Mouse (Mus musculus) small intestine, adult 2 months (tissue): ENCODE measurements at regions not wholly inside any gene's neighbourhood (a gene's known extent, or its start where the extent isn't known, plus 50 kb on each side); places are given as distances from the start of the nearest gene placed in this dataset.

Experiments
- H3K27ac ChIP-seq: fragments of 200-500 bp; 2 replicates; pipeline ENCODE4 v1.5.1; 2012; ENCODE audit warnings: low read depth, low read length, control low read depth, inconsistent platforms; ENCODE audit not compliant: insufficient read depth
- H3K27me3 ChIP-seq: fragments of 200-500 bp; 2 replicates; pipeline ENCODE4 v1.6.1; 2012; ENCODE audit warnings: mild to moderate bottlenecking, moderate library complexity, low read length, inconsistent platforms; ENCODE audit not compliant: control insufficient read depth, insufficient read depth
- H3K36me3 ChIP-seq: fragments of 200-500 bp; 2 replicates; pipeline ENCODE4 v1.6.1; 2012; ENCODE audit warnings: mild to moderate bottlenecking, low read length, control low read depth, inconsistent platforms; ENCODE audit not compliant: control insufficient read depth, insufficient read depth
- H3K4me1 ChIP-seq: fragments of 200-500 bp; 2 replicates; pipeline ENCODE4 v1.6.1; 2012; ENCODE audit warnings: low read length, inconsistent platforms, mixed read lengths; ENCODE audit not compliant: control insufficient read depth, insufficient read depth, insufficient read length
- H3K4me3 ChIP-seq: fragments of 200-500 bp; 2 replicates; pipeline ENCODE4 v1.5.1; 2012; ENCODE audit warnings: low read depth, mild to moderate bottlenecking, control low read depth, inconsistent platforms, low read length, moderate library complexity
- CTCF ChIP-seq: fragments of 200-500 bp; IDR thresholded peaks from 2 replicates; pipeline ENCODE4 v1.5.1; 2012; ENCODE audit warnings: low read depth, mild to moderate bottlenecking, control low read depth, inconsistent platforms, low read length, moderate library complexity, mixed read lengths; ENCODE audit not compliant: insufficient replicate concordance, insufficient read length; ENCODE audit errors: extremely low read depth
- POLR2A ChIP-seq: fragments of 200-500 bp; IDR thresholded peaks from 2 replicates; pipeline ENCODE4 v1.6.1; 2012; ENCODE audit warnings: low read depth, mild to moderate bottlenecking, control low read depth, inconsistent platforms, low read length, moderate library complexity
- WGBS: fragments of 180-500 bp; shearing (Covaris S2); methylation state at CpG from one replicate; pipeline ENCODE4 v1.1.7; 2018; 5-methylcytosine and 5-hydroxymethylcytosine counted together

- Histone ChIP-seq H3K27ac (peak overlapping the region; percentile 43), H3K4me1 (peaks cover 7% of the 10 kb centered on the region; the same call in 1 of the 2 replicates), H3K4me3 (no peak overlapping the region), H3K27me3 (no peaks in the 10 kb centered on the region), H3K36me3 (no peaks in the 10 kb centered on the region)
- 29% methylated on average over 6 of the region's 7 CpGs for WGBS
- TF ChIP-seq POLR2A (no peak), CTCF (no peak)
Observed at GRCm38 (mm10) chr9:31706688-31707087, 206.6 kb downstream of the Barx2 start.

- no peak for TF ChIP-seq CTCF
- TF ChIP-seq POLR2A = no peak
- 82% methylated on average over 7 of the region's 7 CpGs for WGBS
- Histone ChIP-seq H3K4me3 (no peak overlapping the region), H3K36me3 (no peaks in the 10 kb centered on the region), H3K27ac (no peak overlapping the region), H3K4me1 (peaks cover 19% of the 10 kb centered on the region), H3K27me3 (no peaks in the 10 kb centered on the region)
Observed at GRCm38 (mm10) chr9:31690921-31691475, 222.3 kb downstream of the Barx2 start.

GRCm38 (mm10) chr9:31688398-31688705 is 224.1 kb upstream of the Tmem45b start:
- 2% methylated on average over 3 of the region's 3 CpGs for WGBS
- TF ChIP-seq POLR2A (no peak), CTCF (no peak)
- H3K4me3 ChIP-seq = peak overlapping the region; percentile 3; the same call in 1 of the 2 replicates

GRCm38 (mm10) chr9:31687686-31688397 is 223.6 kb upstream of the Tmem45b start:
- no peak overlapping the region for H3K27ac ChIP-seq
- H3K4me3 ChIP-seq = peak overlapping the region; percentile 3; the same call in 1 of the 2 replicates
- no peaks in the 10 kb centered on the region for H3K36me3 ChIP-seq
- H3K27me3 ChIP-seq = no peaks in the 10 kb centered on the region
- WGBS = 26% methylated on average over 17 of the region's 17 CpGs
- TF ChIP-seq POLR2A (no peak), CTCF (no peak)
- H3K4me1 ChIP-seq = peaks cover 27% of the 10 kb centered on the region

More at GRCm38 (mm10) chr9:31688398-31688705, 224.1 kb upstream of the Tmem45b start:
- Histone ChIP-seq H3K4me1 (peaks cover 24% of the 10 kb centered on the region), H3K36me3 (no peaks in the 10 kb centered on the region), H3K27me3 (no peaks in the 10 kb centered on the region), H3K27ac (no peak overlapping the region)

- H3K27ac ChIP-seq = no peak overlapping the region
- WGBS = 78% methylated on average over 5 of the region's 5 CpGs
- no peak for TF ChIP-seq POLR2A
- no peak for TF ChIP-seq CTCF
Observed at GRCm38 (mm10) chr9:31686466-31686865, 222.2 kb upstream of the Tmem45b start.

GRCm38 (mm10) chr9:31684812-31685188 is 220.5 kb upstream of the Tmem45b start:
- Histone ChIP-seq H3K27me3 (no peaks in the 10 kb centered on the region), H3K4me3 (no peak overlapping the region), H3K4me1 (peaks cover 25% of the 10 kb centered on the region), H3K27ac (no peak overlapping the region), H3K36me3 (no peaks in the 10 kb centered on the region)
- TF ChIP-seq CTCF (no peak), POLR2A (no peak)
- WGBS = 92% methylated on average over 8 of the region's 8 CpGs

More at GRCm38 (mm10) chr9:31686466-31686865, 222.2 kb upstream of the Tmem45b start:
- H3K4me3 ChIP-seq = no peak overlapping the region
- peaks cover 27% of the 10 kb centered on the region for H3K4me1 ChIP-seq
- H3K27me3 ChIP-seq = no peaks in the 10 kb centered on the region
- H3K36me3 ChIP-seq = no peaks in the 10 kb centered on the region

- no peaks in the 10 kb centered on the region for H3K36me3 ChIP-seq
- H3K4me1 ChIP-seq = peaks cover 21% of the 10 kb centered on the region
- H3K27me3 ChIP-seq = no peaks in the 10 kb centered on the region
- 63% methylated on average over 18 of the region's 18 CpGs for WGBS
- no peak overlapping the region for H3K4me3 ChIP-seq
- no peak for TF ChIP-seq CTCF
- TF ChIP-seq POLR2A = no peak
- H3K27ac ChIP-seq = no peak overlapping the region
Observed at GRCm38 (mm10) chr9:31684099-31684811, 220.0 kb upstream of the Tmem45b start.
